Mouse (Mus musculus) G1E-ER4 (cell line): Measurements from ENCODE around the gene Vmac. TPM values are rescaled to one million over a fixed set of nuclear protein-coding genes. Genes with fewer than 3 reads are reported as not detected.

Experiments
- GATA1 ChIP-seq: IDR thresholded peaks from one replicate; pipeline ENCODE4 v1.8.0; 2012; ENCODE audit warnings: low read length, inconsistent platforms
- polyA plus RNA-seq: library from polyadenylated mRNA; stranded (reverse); fragments of >175 nt; gene quantifications from 2 replicates; pipeline ENCODE4 v1.2.3, GENCODE M21; 2012

The Vmac gene
- polyA plus RNA-seq, 1 experiment, result 10.6 TPM

GRCm38 (mm10) chr17:56754271-56755185 lies 36.7 kb upstream of the Vmac start:
- no peak for TF ChIP-seq GATA1

- TF ChIP-seq GATA1, result no peak
Measured at GRCm38 (mm10) chr17:56753452-56753851, 35.6 kb upstream of the Vmac start.

GRCm38 (mm10) chr17:56751404-56752072 lies 33.7 kb upstream of the Vmac start:
- TF ChIP-seq GATA1, result no peak

- TF ChIP-seq GATA1, result no peak
Measured at GRCm38 (mm10) chr17:56744173-56744572, 26.4 kb upstream of the Vmac start.

GRCm38 (mm10) chr17:56740788-56741160 lies 23.0 kb upstream of the Vmac start:
- TF ChIP-seq GATA1, result no peak

- no peak for TF ChIP-seq GATA1
Measured at GRCm38 (mm10) chr17:56740118-56740787, 22.4 kb upstream of the Vmac start.

- no peak for TF ChIP-seq GATA1
Measured at GRCm38 (mm10) chr17:56738221-56738620, 20.4 kb upstream of the Vmac start.

- TF ChIP-seq GATA1, result no peak
Measured at GRCm38 (mm10) chr17:56736534-56736933, 18.7 kb upstream of the Vmac start.

GRCm38 (mm10) chr17:56729656-56730055 lies 11.8 kb upstream of the Vmac start:
- TF ChIP-seq GATA1, result no peak

GRCm38 (mm10) chr17:56729151-56729550 lies 11.3 kb upstream of the Vmac start:
- no peak for TF ChIP-seq GATA1

GRCm38 (mm10) chr17:56728117-56728516 lies 10.3 kb upstream of the Vmac start:
- TF ChIP-seq GATA1, result no peak

GRCm38 (mm10) chr17:56727659-56728058 lies 9.8 kb upstream of the Vmac start:
- no peak for TF ChIP-seq GATA1

GRCm38 (mm10) chr17:56727029-56727649 lies 9.3 kb upstream of the Vmac start:
- no peak for TF ChIP-seq GATA1

GRCm38 (mm10) chr17:56723419-56724161 lies 5.8 kb upstream of the Vmac start:
- TF ChIP-seq GATA1, result no peak

GRCm38 (mm10) chr17:56722441-56722840 lies 4.6 kb upstream of the Vmac start:
- no peak for TF ChIP-seq GATA1
